Mouse (Mus musculus) midbrain, embryonic 15.5 days (tissue): ENCODE data around the gene Gria2. TPM values are rescaled to one million over a fixed set of nuclear protein-coding genes. Genes with fewer than 3 reads are reported as not detected.

ENCODE experiments used
- ATAC-seq: fragments of 200-750 bp; cut with Nextera tagmentation; replicated peaks from 2 replicates; pipeline ENCODE4 v1.8.0; 2017; ENCODE audit warnings: moderate TSS enrichment
- H3K27ac ChIP-seq: fragments of 300-500 bp; sonication (generic); 2 replicates; pipeline ENCODE4 v1.5.1; 2015; ENCODE audit warnings: mild to moderate bottlenecking, inconsistent platforms
- H3K27me3 ChIP-seq: fragments of 300-500 bp; sonication (generic); replicated peaks from 2 replicates; pipeline ENCODE4 v1.6.1; 2015; ENCODE audit warnings: inconsistent platforms
- H3K36me3 ChIP-seq: fragments of 300-500 bp; sonication (generic); replicated peaks from 2 replicates; pipeline ENCODE4 v1.6.1; 2015; ENCODE audit warnings: inconsistent platforms
- H3K4me1 ChIP-seq: fragments of 300-500 bp; sonication (generic); 2 replicates; pipeline ENCODE4 v1.6.1; 2015; ENCODE audit warnings: inconsistent platforms
- H3K4me2 ChIP-seq: fragments of 300-500 bp; sonication (generic); 2 replicates; pipeline ENCODE4 v1.6.1; 2015; ENCODE audit warnings: inconsistent platforms, mild to moderate bottlenecking, moderate library complexity
- H3K4me3 ChIP-seq: fragments of 300-500 bp; sonication (generic); 2 replicates; pipeline ENCODE4 v1.5.1; 2015; ENCODE audit warnings: mild to moderate bottlenecking, inconsistent platforms
- H3K9ac ChIP-seq: fragments of 300-500 bp; sonication (generic); 2 replicates; pipeline ENCODE4 v1.6.1; 2015; ENCODE audit warnings: mild to moderate bottlenecking, inconsistent platforms
- H3K9me3 ChIP-seq: fragments of 300-500 bp; sonication (generic); 2 replicates; pipeline ENCODE4 v1.6.1; 2016; ENCODE audit warnings: inconsistent platforms
- WGBS: fragments of 180-500 bp; shearing (Covaris S2); methylation state at CpG from one replicate; pipeline ENCODE4 v1.1.7; 2015; ENCODE audit warnings: mixed read lengths; 5-methylcytosine and 5-hydroxymethylcytosine counted together
- polyA plus RNA-seq: library from polyadenylated mRNA; unstranded; fragments of >200 nt; fragmentation: Nextera tagmentation; extraction: Ambion mirVana; gene quantifications from 2 replicates; pipeline ENCODE4 v1.2.1, GENCODE M21; 2015

The Gria2 gene
- 196 and 222 TPM in 2 replicates for polyA plus RNA-seq

DNA sequence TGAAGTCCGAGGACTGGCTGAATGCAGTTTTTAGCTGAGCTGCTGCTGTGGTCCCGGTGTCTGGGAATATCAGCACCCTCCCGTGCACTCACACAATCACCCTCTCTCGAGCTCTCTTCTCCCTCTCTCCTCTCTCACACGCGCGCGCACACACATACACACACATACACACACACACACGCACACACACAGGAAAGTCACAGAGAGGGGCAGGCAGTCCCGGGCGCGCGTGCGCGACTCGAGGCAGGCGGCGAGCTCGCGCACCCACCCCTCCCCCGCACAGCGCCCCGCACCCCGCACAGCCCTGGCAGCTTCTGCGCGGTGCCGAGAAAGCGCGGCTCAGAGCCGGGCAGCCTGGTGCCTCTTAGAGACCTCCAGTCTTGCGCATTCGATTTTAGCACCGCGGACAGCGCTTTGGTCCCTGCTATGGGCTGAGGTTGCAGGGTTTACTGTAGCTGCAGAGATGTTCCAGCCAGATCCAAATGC, at the start of gene Gria2:
Gene Gria2, minus strand, starts transcription at position 240 of the 486 bp plus-strand sequence.
- under 1% methylated on average over 30 of the region's 35 CpGs for WGBS

DNA sequence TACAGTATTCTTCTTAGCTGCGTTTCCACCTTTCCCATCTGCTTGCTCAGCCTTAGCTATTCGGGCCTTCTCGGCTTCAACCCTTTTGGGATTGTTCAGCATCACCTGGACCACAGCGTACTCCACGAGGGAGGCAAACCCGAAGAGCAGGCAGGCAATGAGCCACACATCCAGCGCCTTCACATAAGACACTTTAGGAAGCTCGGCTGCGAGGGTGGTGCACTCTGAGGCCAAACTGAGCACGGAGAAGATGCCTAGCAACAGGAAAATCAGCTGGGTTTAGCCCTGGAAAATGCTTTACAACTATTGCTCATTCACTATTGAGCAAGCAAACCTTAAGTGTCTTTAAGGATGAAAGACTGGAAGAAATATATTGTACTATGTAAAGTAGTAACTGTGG, 48.3 kb upstream of the Gria2 start:
- Histone ChIP-seq H3K4me2 (no peak overlapping the region), H3K27ac (no peak overlapping the region), H3K4me1 (no peaks in the 10 kb centered on the region), H3K4me3 (no peak overlapping the region), H3K36me3 (no peaks in the 10 kb centered on the region), H3K9me3 (no peaks in the 10 kb centered on the region), H3K9ac (no peak overlapping the region), H3K27me3 (no peaks in the 10 kb centered on the region)
- WGBS: 87% methylated on average over 10 of the region's 10 CpGs
- ATAC-seq: no peak

More for the DNA sequence above, at the start of gene Gria2:
- peaks cover 24% of the 10 kb centered on the region for H3K4me1 ChIP-seq
- H3K9me3 ChIP-seq: no peaks in the 10 kb centered on the region
- H3K4me2 ChIP-seq: peak within 1 kb of the TSS; percentile 59
- no peaks in the 10 kb centered on the region for H3K36me3 ChIP-seq
- peak within 1 kb of the TSS; percentile 77 for H3K9ac ChIP-seq
- H3K27ac ChIP-seq: peak within 1 kb of the TSS; percentile 96
- H3K4me3 ChIP-seq: peak within 1 kb of the TSS; percentile 74
- peak; percentile 95 for ATAC-seq
- no peaks in the 10 kb centered on the region for H3K27me3 ChIP-seq

GRCm38 (mm10) chr3:80845634-80846033, 43.0 kb upstream of the Gria2 start:
- no peak for ATAC-seq
- Histone ChIP-seq H3K4me3 (no peak overlapping the region), H3K9ac (no peak overlapping the region), H3K9me3 (no peaks in the 10 kb centered on the region), H3K27ac (no peak overlapping the region), H3K36me3 (no peaks in the 10 kb centered on the region), H3K4me2 (no peak overlapping the region), H3K27me3 (no peaks in the 10 kb centered on the region), H3K4me1 (no peaks in the 10 kb centered on the region)
- 85% methylated on average over 2 of the region's 2 CpGs for WGBS

DNA sequence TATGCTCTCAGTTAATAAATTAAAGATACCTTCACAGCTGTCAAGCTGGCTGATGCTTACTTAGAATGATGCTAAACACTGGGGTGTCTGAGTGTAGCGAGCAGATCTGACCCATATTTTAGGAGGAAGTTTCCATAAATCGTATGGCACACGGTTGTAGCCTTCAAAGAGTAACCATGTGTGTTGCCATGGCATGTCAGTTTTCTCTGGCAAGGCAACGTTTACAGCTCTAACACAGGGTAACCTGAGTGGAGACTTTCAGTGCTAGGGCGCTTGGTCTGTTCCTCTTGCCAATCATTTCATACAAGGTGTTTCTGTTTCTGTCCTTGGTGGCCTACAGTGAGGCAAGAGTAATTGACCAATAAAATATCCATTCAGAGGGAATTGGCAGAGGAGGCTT, 37.2 kb upstream of the Gria2 start:
- H3K9ac ChIP-seq: no peak overlapping the region
- no peak overlapping the region for H3K27ac ChIP-seq
- no peak overlapping the region for H3K4me2 ChIP-seq
- 85% methylated on average over 5 of the region's 5 CpGs for WGBS
- no peaks in the 10 kb centered on the region for H3K9me3 ChIP-seq
- H3K4me3 ChIP-seq: no peak overlapping the region
- no peaks in the 10 kb centered on the region for H3K36me3 ChIP-seq
- no peak for ATAC-seq
- H3K4me1 ChIP-seq: no peaks in the 10 kb centered on the region
- H3K27me3 ChIP-seq: no peaks in the 10 kb centered on the region

DNA sequence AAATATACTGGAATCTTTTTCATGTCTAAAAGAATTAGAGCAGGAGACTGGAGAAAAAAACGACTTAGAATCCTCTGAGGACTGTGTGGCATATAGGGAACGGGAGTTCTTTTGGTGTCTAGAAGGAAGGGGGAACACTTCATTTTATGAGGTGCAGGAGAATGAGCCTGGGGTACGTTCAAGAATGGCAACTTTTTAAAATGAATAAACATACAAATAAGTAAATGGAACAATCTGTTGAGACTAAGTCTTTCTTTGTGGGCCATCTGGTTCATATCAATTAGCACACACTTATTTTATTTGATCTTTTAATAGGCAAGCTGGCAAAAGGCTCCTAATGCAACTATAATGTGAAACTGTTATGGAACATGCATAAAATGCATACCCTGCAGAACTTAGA, 34.9 kb upstream of the Gria2 start:
- Histone ChIP-seq H3K27ac (no peak overlapping the region), H3K27me3 (no peaks in the 10 kb centered on the region), H3K36me3 (no peaks in the 10 kb centered on the region), H3K4me1 (no peaks in the 10 kb centered on the region), H3K4me2 (no peak overlapping the region), H3K9ac (no peak overlapping the region), H3K9me3 (no peaks in the 10 kb centered on the region), H3K4me3 (no peak overlapping the region)
- no peak for ATAC-seq
- WGBS: 58% methylated on average over 3 of the region's 3 CpGs

GRCm38 (mm10) chr3:80823975-80824374, 21.3 kb upstream of the Gria2 start:
- no peak overlapping the region for H3K4me2 ChIP-seq
- no peak overlapping the region for H3K4me3 ChIP-seq
- no peak overlapping the region for H3K27ac ChIP-seq
- H3K36me3 ChIP-seq: no peaks in the 10 kb centered on the region
- no peak overlapping the region for H3K9ac ChIP-seq
- no peaks in the 10 kb centered on the region for H3K4me1 ChIP-seq
- ATAC-seq: no peak
- H3K27me3 ChIP-seq: no peaks in the 10 kb centered on the region
- H3K9me3 ChIP-seq: no peaks in the 10 kb centered on the region
- 93% methylated on average over 1 of the region's 1 CpGs for WGBS

GRCm38 (mm10) chr3:80818619-80819018, 16.0 kb upstream of the Gria2 start:
- no peaks in the 10 kb centered on the region for H3K36me3 ChIP-seq
- no peak overlapping the region for H3K27ac ChIP-seq
- no peaks in the 10 kb centered on the region for H3K27me3 ChIP-seq
- no peak for ATAC-seq
- no peaks in the 10 kb centered on the region for H3K9me3 ChIP-seq
- no peak overlapping the region for H3K4me3 ChIP-seq
- no peak overlapping the region for H3K4me2 ChIP-seq
- WGBS: 92% methylated on average over 1 of the region's 1 CpGs
- no peak overlapping the region for H3K9ac ChIP-seq
- H3K4me1 ChIP-seq: no peaks in the 10 kb centered on the region

DNA sequence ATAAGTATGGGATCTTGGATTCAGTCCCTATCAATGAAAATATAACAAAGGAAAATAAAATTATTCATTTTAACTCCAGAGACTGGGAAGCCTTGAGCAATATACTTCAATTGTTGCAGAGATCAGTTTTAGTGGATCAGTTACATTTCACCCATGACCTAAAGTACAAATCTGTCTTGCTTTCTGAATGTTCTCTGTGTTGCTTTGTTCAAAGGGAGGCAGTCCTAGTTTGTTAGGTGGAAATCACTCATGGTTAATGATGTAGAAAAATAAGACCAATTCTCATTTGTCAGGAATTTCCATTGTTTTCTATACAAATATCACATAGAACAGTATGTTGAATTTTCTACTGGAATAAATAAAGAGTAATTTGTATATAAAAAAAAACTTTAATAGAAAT, 11.1 kb upstream of the Gria2 start:
- Histone ChIP-seq H3K9me3 (no peaks in the 10 kb centered on the region), H3K9ac (no peak overlapping the region), H3K27ac (no peak overlapping the region), H3K4me1 (no peaks in the 10 kb centered on the region), H3K27me3 (no peaks in the 10 kb centered on the region), H3K36me3 (no peaks in the 10 kb centered on the region), H3K4me3 (no peak overlapping the region), H3K4me2 (no peak overlapping the region)
- no peak for ATAC-seq

- Histone ChIP-seq H3K4me2 (no peak overlapping the region), H3K27ac (no peak overlapping the region), H3K9me3 (no peaks in the 10 kb centered on the region), H3K36me3 (no peaks in the 10 kb centered on the region), H3K9ac (no peak overlapping the region), H3K4me1 (no peaks in the 10 kb centered on the region), H3K27me3 (no peaks in the 10 kb centered on the region), H3K4me3 (no peak overlapping the region)
- no peak for ATAC-seq
- whole genome bisulfite sequencing: 82% methylated on average over 3 of the region's 3 CpGs
Measured at GRCm38 (mm10) chr3:80812237-80812636, 9.6 kb upstream of the Gria2 start.

- 6% methylated on average over 1 of the region's 1 CpGs for WGBS
Measured at GRCm38 (mm10) chr3:80805327-80805726, 2.7 kb upstream of the Gria2 start.

GRCm38 (mm10) chr3:80803811-80804210, 1.2 kb upstream of the Gria2 start:
- Histone ChIP-seq H3K4me2 (peak overlapping the region; percentile 59), H3K9me3 (no peaks in the 10 kb centered on the region), H3K4me1 (peaks cover 12% of the 10 kb centered on the region), H3K9ac (no peak overlapping the region), H3K36me3 (no peaks in the 10 kb centered on the region), H3K27ac (peak overlapping the region; percentile 96), H3K4me3 (peak overlapping the region; percentile 74; the same call in 1 of the 2 replicates), H3K27me3 (no peaks in the 10 kb centered on the region)
- ATAC-seq: no peak
- 60% methylated on average over 1 of the region's 1 CpGs for WGBS

More at GRCm38 (mm10) chr3:80805327-80805726, 2.7 kb upstream of the Gria2 start:
- H3K9ac ChIP-seq: no peak overlapping the region
- no peak for ATAC-seq
- no peak overlapping the region for H3K4me3 ChIP-seq
- H3K27ac ChIP-seq: no peak overlapping the region
- H3K27me3 ChIP-seq: no peaks in the 10 kb centered on the region
- peaks cover 4% of the 10 kb centered on the region for H3K4me1 ChIP-seq
- no peak overlapping the region for H3K4me2 ChIP-seq
- H3K9me3 ChIP-seq: no peaks in the 10 kb centered on the region
- no peaks in the 10 kb centered on the region for H3K36me3 ChIP-seq

GRCm38 (mm10) chr3:80803211-80803610, 576 bp upstream of the Gria2 start:
- Histone ChIP-seq H3K27me3 (no peaks in the 10 kb centered on the region), H3K4me2 (peak overlapping the region; percentile 59), H3K4me3 (peak overlapping the region; percentile 74), H3K36me3 (no peaks in the 10 kb centered on the region), H3K9ac (peak overlapping the region; percentile 77), H3K4me1 (peaks cover 18% of the 10 kb centered on the region), H3K9me3 (no peaks in the 10 kb centered on the region), H3K27ac (peak overlapping the region; percentile 96)
- WGBS: 27% methylated on average over 8 of the region's 8 CpGs
- peak; percentile 44 for ATAC-seq

- peak overlapping the region; percentile 96 for H3K27ac ChIP-seq
- no peaks in the 10 kb centered on the region for H3K36me3 ChIP-seq
- H3K4me1 ChIP-seq: peaks cover 28% of the 10 kb centered on the region
- peak; percentile 1; the same call in 1 of the 2 replicates for ATAC-seq
- peak overlapping the region; percentile 74 for H3K4me3 ChIP-seq
- peak overlapping the region; percentile 59 for H3K4me2 ChIP-seq
- H3K9me3 ChIP-seq: no peaks in the 10 kb centered on the region
- WGBS: 5% methylated on average over 6 of the region's 6 CpGs
- peak overlapping the region; percentile 77 for H3K9ac ChIP-seq
- no peaks in the 10 kb centered on the region for H3K27me3 ChIP-seq
Measured at GRCm38 (mm10) chr3:80801827-80802310, 766 bp downstream of the Gria2 start.
